Mouse (Mus musculus): ENCODE measurements around the gene Lgalsl. TPM values are rescaled to one million over a fixed set of nuclear protein-coding genes. Genes with fewer than 3 reads are reported as not detected.

Lgalsl gene
- total and polyA plus RNA-seq, 3 experiments = 11.9 to 21.1 TPM; not detected in 1

- peaks cover 0 to 9% of the 10 kb centered on the region in 2 experiments; a peak in 3 of 4 replicates for H3K4me1 ChIP-seq (ENCODE audit: control insufficient read depth in 1 of 2, insufficient read depth in 2 of 2, low read length in 2 of 2)
- no peak overlapping the region for H3K27ac ChIP-seq (ENCODE audit: control insufficient read depth, low read depth, low read length)
- H3K4me3 ChIP-seq (ENCODE audit: control insufficient read depth in 1 of 2, insufficient read depth in 1 of 2, low read depth in 2 of 2, low read length in 2 of 2) = peak overlapping the region; percentile 75 to 100
- TF ChIP-seq HCFC1 (IDR thresholded peaks at IDR 0.05; ENCODE audit: low read depth, low read length) = no peak
- no peak for TF ChIP-seq MAZ (IDR thresholded peaks at IDR 0.05; ENCODE audit: low read depth, low read length)
- peaks cover 8% of the 10 kb centered on the region for H3K79me2 ChIP-seq (ENCODE audit: control insufficient read depth, insufficient read depth, low read length, poor library complexity)
- H3K36me3 ChIP-seq (ENCODE audit: control insufficient read depth in 1 of 2, insufficient read depth in 2 of 2, low read length in 2 of 2) = peaks cover 5 to 6% of the 10 kb centered on the region in 2 experiments; a peak in 3 of 4 replicates
- H3K9ac ChIP-seq (ENCODE audit: control insufficient read depth, low read depth, low read length, poor library complexity, severe bottlenecking) = peak overlapping the region; percentile 91
- peaks cover 10 to 14% of the 10 kb centered on the region in 2 experiments for H3K27me3 ChIP-seq (ENCODE audit: control insufficient read depth in 1 of 2, insufficient read depth in 2 of 2, low read length in 2 of 2)
- H3K9me3 ChIP-seq (replicated peaks; ENCODE audit: insufficient read depth, low read length) = no peaks in the 10 kb centered on the region
- DNase-seq (ENCODE audit: low read depth, low spot score) = peak; percentile 37
These were observed 813 bp upstream of the Lgalsl start for GRCm38 (mm10) chr11:20831600-20832137.

DNA sequence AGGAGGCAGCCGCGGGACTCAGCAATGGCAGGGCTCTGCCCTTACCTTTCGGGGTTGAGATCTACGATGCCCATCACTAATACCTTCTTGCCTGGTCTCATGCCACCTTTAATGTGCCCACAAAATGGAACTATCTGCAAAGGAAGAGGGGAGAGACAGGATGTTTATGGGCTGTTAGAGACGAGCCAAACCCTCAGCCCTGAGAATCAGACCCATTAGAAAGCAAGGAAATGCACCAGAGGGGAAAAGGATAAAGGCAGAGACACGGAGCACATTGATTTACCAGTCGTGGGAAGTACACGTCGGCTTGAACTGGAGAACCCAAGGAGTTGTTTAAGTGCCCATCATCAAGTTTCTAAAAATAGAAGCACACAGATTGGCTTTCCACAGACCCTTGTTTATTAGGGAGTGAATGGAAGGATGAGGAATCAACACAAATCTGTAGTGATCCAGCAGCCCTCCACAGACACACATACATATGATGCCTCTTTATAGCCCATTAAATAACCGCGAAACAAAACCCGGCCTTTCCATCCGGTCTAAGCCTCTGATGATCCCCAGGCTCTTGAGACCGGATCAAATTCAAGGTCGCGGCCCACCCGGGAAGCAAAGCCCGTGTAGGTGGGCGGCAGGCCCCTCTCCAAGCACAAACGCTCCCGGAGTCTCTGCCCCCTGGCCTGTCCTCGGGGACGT, 717 bp downstream of the Lgalsl start:
- Histone ChIP-seq H3K79me2 (ENCODE audit: control insufficient read depth, insufficient read depth, low read length, poor library complexity) (peaks cover 8% of the 10 kb centered on the region), H3K9me3 (replicated peaks; ENCODE audit: insufficient read depth, low read length) (no peaks in the 10 kb centered on the region), H3K27ac (ENCODE audit: control insufficient read depth, low read depth, low read length) (no peak overlapping the region; the same call in 1 of the 2 replicates), H3K36me3 (ENCODE audit: control insufficient read depth in 1 of 2, insufficient read depth in 2 of 2, low read length in 2 of 2) (peaks cover 5 to 6% of the 10 kb centered on the region in 2 experiments; a peak in 3 of 4 replicates), H3K9ac (ENCODE audit: control insufficient read depth, low read depth, low read length, poor library complexity, severe bottlenecking) (peak overlapping the region; percentile 91), H3K4me3 (ENCODE audit: control insufficient read depth in 1 of 2, insufficient read depth in 1 of 2, low read depth in 2 of 2, low read length in 2 of 2) (peak overlapping the region; percentile 75 to 100), H3K4me1 (ENCODE audit: control insufficient read depth in 1 of 2, insufficient read depth in 2 of 2, low read length in 2 of 2) (peaks cover 0 to 9% of the 10 kb centered on the region in 2 experiments; a peak in 3 of 4 replicates), H3K27me3 (ENCODE audit: control insufficient read depth in 1 of 2, insufficient read depth in 2 of 2, low read length in 2 of 2) (peaks cover 2 to 7% of the 10 kb centered on the region in 2 experiments)
- TF ChIP-seq SIN3A (IDR thresholded peaks at IDR 0.05; ENCODE audit: low read length) (peak; percentile 18; the same call in 1 of the 2 replicates), HCFC1 (IDR thresholded peaks at IDR 0.05; ENCODE audit: low read depth, low read length) (no peak), MEF2A (IDR thresholded peaks at IDR 0.05; ENCODE audit: extremely low read depth, insufficient replicate concordance, low read depth, low read length, poor library complexity, severe bottlenecking) (peak; percentile 58; the same call in 1 of the 2 replicates), ETS1 (IDR thresholded peaks at IDR 0.05; ENCODE audit: low read depth, low read length) (no peak), EP300 (IDR thresholded peaks at IDR 0.05; ENCODE audit: low read depth in 1 of 2, low read length in 2 of 2) (no peak), E2F4 (IDR thresholded peaks at IDR 0.05; ENCODE audit: borderline replicate concordance, low read depth, low read length) (0 out of 2 replicates have a peak, but pooled peaks have one; percentile 31)
- DNase-seq (ENCODE audit: low read depth, low spot score) = peak; percentile 61

DNA sequence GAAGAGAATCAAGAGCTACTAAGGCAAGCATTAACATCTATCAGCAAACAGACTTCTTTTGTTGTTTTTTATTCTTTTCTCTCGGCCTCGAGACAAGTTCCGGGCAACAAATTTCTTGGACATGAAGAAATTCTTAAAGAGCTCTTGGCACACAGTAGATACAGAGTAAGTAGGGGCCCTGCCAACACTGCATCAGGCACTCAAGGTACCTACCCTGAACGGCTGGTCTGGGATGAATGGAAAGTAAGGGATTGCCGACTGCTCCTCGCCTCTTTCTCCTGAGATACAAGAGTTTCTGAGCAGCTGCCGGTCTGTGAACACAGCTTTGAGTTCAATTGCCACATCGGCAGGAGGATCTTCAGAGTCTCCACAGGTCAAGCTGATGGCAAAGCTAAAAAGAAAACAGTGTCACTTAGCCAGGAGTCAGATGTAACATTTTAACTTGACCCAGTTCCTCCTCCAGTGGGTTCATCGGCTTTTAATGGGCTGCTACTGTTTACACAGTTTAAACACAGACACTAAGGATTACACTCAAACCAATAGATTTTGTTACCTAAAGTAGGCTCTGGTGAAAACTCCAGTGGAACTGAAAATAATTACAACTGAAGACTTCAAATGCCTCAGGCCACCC, 1.7 kb downstream of the Lgalsl start:
- H3K4me3 ChIP-seq (ENCODE audit: control insufficient read depth in 1 of 2, insufficient read depth in 1 of 2, low read depth in 2 of 2, low read length in 2 of 2) = no peak overlapping the region
- H3K27me3 ChIP-seq (ENCODE audit: control insufficient read depth in 1 of 2, insufficient read depth in 2 of 2, low read length in 2 of 2) = peaks cover 1 to 3% of the 10 kb centered on the region in 2 experiments
- no peak overlapping the region for H3K9ac ChIP-seq (ENCODE audit: control insufficient read depth, low read depth, low read length, poor library complexity, severe bottlenecking)
- H3K9me3 ChIP-seq (replicated peaks; ENCODE audit: insufficient read depth, low read length) = no peaks in the 10 kb centered on the region
- H3K27ac ChIP-seq (ENCODE audit: control insufficient read depth, low read depth, low read length) = no peak overlapping the region
- no peak for DNase-seq (ENCODE audit: low read depth, low spot score)
- H3K36me3 ChIP-seq (ENCODE audit: control insufficient read depth in 1 of 2, insufficient read depth in 2 of 2, low read length in 2 of 2) = peaks cover 6 to 8% of the 10 kb centered on the region in 2 experiments; a peak in 3 of 4 replicates
- peaks cover 8% of the 10 kb centered on the region for H3K79me2 ChIP-seq (ENCODE audit: control insufficient read depth, insufficient read depth, low read length, poor library complexity)
- H3K4me1 ChIP-seq (ENCODE audit: control insufficient read depth in 1 of 2, insufficient read depth in 2 of 2, low read length in 2 of 2) = peaks cover 0 to 9% of the 10 kb centered on the region in 2 experiments; a peak in 3 of 4 replicates
- no peak for TF ChIP-seq CHD1 (IDR thresholded peaks at IDR 0.05; ENCODE audit: low read depth, low read length)
- TF ChIP-seq MXI1 (IDR thresholded peaks at IDR 0.05; ENCODE audit: low read depth, low read length) = no peak
- TF ChIP-seq ZMIZ1 (IDR thresholded peaks at IDR 0.05; ENCODE audit: low read depth, low read length) = no peak
- TF ChIP-seq JUND (IDR thresholded peaks at IDR 0.05; ENCODE audit: low read depth, low read length) = no peak
- TF ChIP-seq E2F4 (IDR thresholded peaks at IDR 0.05; ENCODE audit: borderline replicate concordance, low read depth, low read length) = no peak
- no peak for TF ChIP-seq TCF12 (IDR thresholded peaks at IDR 0.05; ENCODE audit: low read depth, low read length)
- no peak for TF ChIP-seq POLR2A (IDR thresholded peaks at IDR 0.05; ENCODE audit: control insufficient read depth in 1 of 2, insufficient read depth in 1 of 2, low read depth in 1 of 2, low read length in 2 of 2, poor library complexity in 1 of 2)
- no peak for TF ChIP-seq MAZ (IDR thresholded peaks at IDR 0.05; ENCODE audit: low read depth, low read length)
- TF ChIP-seq ELF1 (IDR thresholded peaks at IDR 0.05; ENCODE audit: low read depth, low read length) = no peak
- TF ChIP-seq MAX (IDR thresholded peaks at IDR 0.05; ENCODE audit: low read length) = no peak
- TF ChIP-seq USF1 (IDR thresholded peaks at IDR 0.05; ENCODE audit: low read depth, low read length) = no peak
- TF ChIP-seq RCOR1 (IDR thresholded peaks at IDR 0.05; ENCODE audit: low read depth, low read length) = no peak
- no peak for TF ChIP-seq TBP (IDR thresholded peaks at IDR 0.05; ENCODE audit: low read depth, low read length)
- TF ChIP-seq UBTF (IDR thresholded peaks at IDR 0.05; ENCODE audit: borderline replicate concordance, insufficient read depth, low read depth, low read length) = no peak
- no peak for TF ChIP-seq ETS1 (IDR thresholded peaks at IDR 0.05; ENCODE audit: low read depth, low read length)
- no peak for TF ChIP-seq NELFE (IDR thresholded peaks at IDR 0.05; ENCODE audit: low read depth, low read length)
- no peak for TF ChIP-seq USF2 (IDR thresholded peaks at IDR 0.05; ENCODE audit: borderline replicate concordance in 1 of 2, insufficient read depth in 1 of 2, low read depth in 1 of 2, low read length in 2 of 2)

All from MEL (cell line).